Mouse (Mus musculus) macrophage (primary cell): ENCODE results near the gene Gm28551. TPM values are rescaled to one million over a fixed set of nuclear protein-coding genes. Genes with fewer than 3 reads are reported as not detected.
A peak's percentile ranks its signal among the peaks of the same experiment; 100 is the strongest.

Experiments used
- H3K27ac ChIP-seq: fragments of 350-480 bp; formaldehyde crosslinking; 2 replicates; pipeline ENCODE4 v1.9.0; 2021
- H3K36me3 ChIP-seq: fragments of 350-480 bp; formaldehyde crosslinking; 2 replicates; pipeline ENCODE4 v1.9.0; 2021; ENCODE audit errors: inconsistent target
- H3K4me3 ChIP-seq: fragments of 350-480 bp; formaldehyde crosslinking; 2 replicates; pipeline ENCODE4 v1.9.0; 2021; ENCODE audit errors: inconsistent target
- H3K79me2 ChIP-seq: fragments of 350-480 bp; formaldehyde crosslinking; 2 replicates; pipeline ENCODE4 v1.9.0; 2021; ENCODE audit errors: inconsistent target
- WGBS: methylation state at CpG from one replicate; pipeline ENCODE4 v1.1.7; 2026; ENCODE audit warnings: inconsistent platforms; ENCODE audit not compliant: missing documents; 5-methylcytosine and 5-hydroxymethylcytosine counted together
- polyA plus RNA-seq: library from polyadenylated mRNA; stranded (reverse); fragments of 250-400 nt; gene quantifications from 3 replicates; pipeline ENCODE4 v1.2.4, GENCODE M21; 2018; ENCODE audit warnings: inconsistent platforms

The Gm28551 gene
- polyA plus RNA-seq, 1 experiment from 2014 or later = not detected

- Histone ChIP-seq H3K36me3 (no peaks in the 10 kb centered on the region), H3K4me3 (no peak overlapping the region), H3K27ac (no peak overlapping the region), H3K79me2 (no peaks in the 10 kb centered on the region)
- 98% methylated on average over 4 of the region's 4 CpGs for WGBS
These were observed 30.7 kb downstream of the Gm28551 start for GRCm38 (mm10) chr1:53321662-53322344.

DNA sequence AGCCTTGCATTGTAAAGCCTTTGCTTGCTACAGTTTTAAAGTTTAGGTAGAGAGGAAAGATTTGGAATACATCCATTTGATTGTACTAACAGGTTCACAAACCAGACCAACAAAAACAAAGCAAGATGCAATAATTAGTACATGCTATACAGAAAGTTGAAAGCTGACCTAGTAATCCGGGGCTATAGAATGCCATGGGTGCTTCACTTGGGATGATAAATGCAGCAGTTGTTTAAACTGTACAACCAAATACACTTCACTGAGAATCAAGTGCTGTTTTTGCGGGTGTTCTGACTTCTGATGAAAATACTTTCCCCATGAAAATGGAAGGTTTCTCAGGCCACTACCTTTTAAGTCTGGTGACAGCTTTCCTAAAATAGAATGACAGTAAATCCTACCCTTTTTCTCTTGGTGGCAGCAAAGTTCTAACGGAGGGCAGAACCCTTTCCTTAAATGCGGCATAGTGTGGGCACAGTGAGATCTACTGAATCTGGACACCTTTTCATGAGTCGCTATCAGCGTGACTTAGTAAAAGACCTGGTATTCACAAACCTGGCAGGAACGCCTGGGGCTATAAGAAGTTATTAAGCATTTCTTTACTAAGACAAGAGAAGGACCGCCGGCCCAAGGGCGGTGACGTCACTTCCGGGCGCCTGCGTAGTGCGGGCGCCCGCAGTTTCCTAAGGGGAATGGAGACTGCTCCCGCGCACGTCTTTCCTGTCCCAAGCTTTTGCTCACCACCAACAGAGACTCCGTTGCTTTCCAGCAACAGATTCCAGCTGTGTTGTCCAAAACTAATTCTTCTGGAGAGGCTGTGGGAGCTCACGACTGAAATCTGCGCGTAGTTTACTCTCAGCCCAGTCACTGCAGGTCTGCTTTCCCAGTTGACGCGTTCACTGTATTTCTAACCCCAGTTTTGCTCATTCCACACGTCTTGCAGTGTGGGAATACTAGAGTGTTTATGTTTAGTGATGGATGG, 39.2 kb downstream of the Gm28551 start, which contains the start of gene Osgepl1:
Osgepl1 (plus strand) TSS at position 636 of the 979 bp plus-strand sequence.
- peak within 1 kb of the TSS; percentile 49 for H3K27ac ChIP-seq
- no peaks in the 10 kb centered on the region for H3K36me3 ChIP-seq
- 3% methylated on average over 27 of the region's 27 CpGs for WGBS

DNA sequence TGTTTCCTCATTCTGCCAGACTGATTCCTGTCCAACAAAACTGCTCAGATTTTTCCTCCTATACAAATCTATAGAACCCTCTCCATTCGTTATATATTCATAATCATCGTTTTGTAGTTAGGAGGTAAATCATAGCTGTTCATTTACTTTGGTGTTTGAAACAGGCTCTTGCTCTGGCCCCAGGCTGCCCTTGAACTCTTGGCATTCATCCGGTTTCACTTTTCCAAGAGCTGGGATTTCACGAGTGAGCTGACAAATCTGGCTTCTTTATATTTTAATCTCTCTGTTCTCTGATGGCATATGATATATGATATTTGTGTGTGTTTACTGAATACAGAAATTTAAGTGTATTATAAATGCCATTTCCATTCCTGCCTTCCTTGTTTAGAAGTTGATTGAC, 52.0 kb downstream of the Gm28551 start:
- H3K79me2 ChIP-seq = peaks cover 11% of the 10 kb centered on the region; the same call in 1 of the 2 replicates
- H3K4me3 ChIP-seq = no peak overlapping the region
- no peak overlapping the region for H3K27ac ChIP-seq
- WGBS = 87% methylated on average over 4 of the region's 4 CpGs
- H3K36me3 ChIP-seq = peaks cover 13% of the 10 kb centered on the region; the same call in 1 of the 2 replicates

More for the DNA sequence above, 39.2 kb downstream of the Gm28551 start, which contains the start of gene Osgepl1:
- Histone ChIP-seq H3K4me3 (peak within 1 kb of the TSS; percentile 81), H3K79me2 (no peaks in the 10 kb centered on the region)

GRCm38 (mm10) chr1:53296581-53297383, 55.7 kb downstream of the Gm28551 start, which contains the start of the genes Pms1, Ormdl1 and Gm28778:
Gene Pms1 (minus strand): TSS chr1:53297018.
Gene Ormdl1 (plus strand): TSS chr1:53297095.
Gene Gm28778 (plus strand): TSS chr1:53297111.
- 0 out of 2 replicates have a peak, but pooled peaks cover 4% of the 10 kb centered on the region for H3K36me3 ChIP-seq
- H3K4me3 ChIP-seq = peak within 1 kb of the TSS; percentile 62
- no peak within 1 kb of the TSS for H3K27ac ChIP-seq
- under 1% methylated on average over 61 of the region's 66 CpGs for WGBS
- H3K79me2 ChIP-seq = peaks cover 11% of the 10 kb centered on the region; the same call in 1 of the 2 replicates

- Histone ChIP-seq H3K36me3 (no peaks in the 10 kb centered on the region), H3K79me2 (no peaks in the 10 kb centered on the region), H3K27ac (no peak overlapping the region), H3K4me3 (no peak overlapping the region)
- 92% methylated on average over 3 of the region's 3 CpGs for WGBS
These were observed 61.3 kb downstream of the Gm28551 start for GRCm38 (mm10) chr1:53291197-53291596.

Other genes starting within 250 kb of the Gm28551 start
- not detected in 3 replicates for gene 1700019A02Rik, start 165.0 kb downstream of the Gm28551 start, polyA plus RNA-seq
- 3.2 to 5.4 TPM (median 5.1 TPM) in 3 replicates for gene Pms1, start 55.6 kb downstream of the Gm28551 start, polyA plus RNA-seq
- 24.8 to 32.7 TPM (median 30.6 TPM) in 3 replicates for gene Ormdl1, start 55.6 kb downstream of the Gm28551 start, polyA plus RNA-seq
- 0.48 TPM in 1 of 3 replicates, not detected in the others for gene Gm28778, start 55.6 kb downstream of the Gm28551 start, polyA plus RNA-seq
- gene Osgepl1, start 39.0 kb downstream of the Gm28551 start, polyA plus RNA-seq = 3.2 to 5.5 TPM (median 3.5 TPM) in 3 replicates
- gene Asdurf, start within 50 bp of the Gm28551 start, polyA plus RNA-seq = 292 TPM in 1 of 3 replicates, not detected in the others
- gene Asnsd1, start 85 bp upstream of the Gm28551 start, polyA plus RNA-seq = 51.4 to 63.1 TPM (median 57.8 TPM) in 3 replicates